In genomic region chr2:140439081-140439480, GRCm38 (mm10) we compare ENCODE assay signal across 22 mouse cellular contexts. TPM values are rescaled to one million over a fixed set of nuclear protein-coding genes. Genes with fewer than 3 reads are reported as not detected.
"Had no signal": no experiment of that assay in that cellular context is flagged by ENCODE, and none has a peak within 500 bp of the region (broad histone marks: within the 10 kb centered on the region; RNA-seq: fewer than 3 reads in every experiment).

No protein-coding gene starts in this region.

- H3K4me2 ChIP-seq: intestine, embryonic 15.5 days; limb, embryonic 13.5 days; liver, embryonic 12.5 days; liver, embryonic 15.5 days; lung, embryonic 15.5 days; midbrain, embryonic 13.5 days; neural tube, embryonic 13.5 days; stomach, embryonic 15.5 days had no signal

- H3K27me3 ChIP-seq: intestine, embryonic 15.5 days; limb, embryonic 13.5 days; liver, embryonic 12.5 days; liver, embryonic 15.5 days; lung, embryonic 15.5 days; megakaryocyte, embryonic 14.5 days; midbrain, embryonic 13.5 days; neural tube, embryonic 13.5 days; stomach, embryonic 15.5 days had no signal

- H3K4me3 ChIP-seq: intestine, embryonic 15.5 days; limb, embryonic 13.5 days; liver, embryonic 12.5 days; liver, embryonic 15.5 days; lung, embryonic 15.5 days; megakaryocyte, embryonic 14.5 days; midbrain, embryonic 10.5 days; midbrain, embryonic 13.5 days; myocyte; neural tube, embryonic 13.5 days; stomach, embryonic 15.5 days had no signal

- H3K4me1 ChIP-seq: intestine, embryonic 15.5 days; liver, embryonic 12.5 days; liver, embryonic 15.5 days; lung, embryonic 15.5 days; megakaryocyte, embryonic 14.5 days; midbrain, embryonic 10.5 days; midbrain, embryonic 13.5 days; neural tube, embryonic 13.5 days; stomach, embryonic 15.5 days had no signal

- H3K9ac ChIP-seq: intestine, embryonic 15.5 days; limb, embryonic 13.5 days; liver, embryonic 12.5 days; liver, embryonic 15.5 days; lung, embryonic 15.5 days; midbrain, embryonic 13.5 days; neural tube, embryonic 13.5 days; stomach, embryonic 15.5 days had no signal

- H3K9me3 ChIP-seq: intestine, embryonic 15.5 days; limb, embryonic 13.5 days; liver, embryonic 12.5 days; liver, embryonic 15.5 days; lung, embryonic 15.5 days; megakaryocyte, embryonic 14.5 days; midbrain, embryonic 10.5 days; midbrain, embryonic 13.5 days; neural tube, embryonic 13.5 days; stomach, embryonic 15.5 days had no signal

- ATAC-seq: hindbrain, embryonic 16.5 days; intestine, embryonic 15.5 days; liver, embryonic 12.5 days; midbrain, embryonic 13.5 days; midbrain, embryonic 16.5 days had no signal

- H3K27ac ChIP-seq: intestine, embryonic 15.5 days; kidney, postnatal 0 days; limb, embryonic 13.5 days; liver, embryonic 12.5 days; liver, embryonic 15.5 days; lung, embryonic 15.5 days; midbrain, embryonic 10.5 days; midbrain, embryonic 13.5 days; neural tube, embryonic 13.5 days; stomach, embryonic 15.5 days had no signal

- H3K36me3 ChIP-seq: intestine, embryonic 15.5 days; limb, embryonic 13.5 days; liver, embryonic 12.5 days; liver, embryonic 15.5 days; lung, embryonic 15.5 days; midbrain, embryonic 10.5 days; midbrain, embryonic 13.5 days; neural tube, embryonic 13.5 days; stomach, embryonic 15.5 days had no signal

- DNase-seq: left cerebral cortex, postnatal 4 days; lung, adult 18-20 months; lung, postnatal 10 days; lung, postnatal 36 days; retina, postnatal 1 day; right cerebral cortex, postnatal 25 days; spleen, adult 18-20 months; thymus, postnatal 25 days had no signal

RNA-seq across cellular contexts. Expression of gene Sel1l2, which starts 49.6 kb away (rescaled TPM):
- polyA plus RNA-seq: hindbrain, embryonic 16.5 days; intestine, embryonic 15.5 days; kidney, postnatal 0 days; limb, embryonic 13.5 days; liver, embryonic 12.5 days; liver, embryonic 15.5 days; lung, embryonic 15.5 days; midbrain, embryonic 10.5 days; midbrain, embryonic 13.5 days; midbrain, embryonic 16.5 days; myocyte; neural tube, embryonic 13.5 days; stomach, embryonic 15.5 days had no signal
